Mouse (Mus musculus): ENCODE data around the gene Rnf43. TPM values are rescaled to one million over a fixed set of nuclear protein-coding genes. Genes with fewer than 3 reads are reported as not detected.
A peak's percentile ranks its signal among the peaks of the same experiment; 100 is the strongest.

Gene Rnf43
- polyA plus RNA-seq, 1 experiment: 19.6 TPM

GRCm38 (mm10) chr11:87752307-87752706, 89.8 kb downstream of the Rnf43 start:
- 76% methylated on average over 1 of the region's 1 CpGs for WGBS
- Histone ChIP-seq H3K27ac (ENCODE audit: insufficient read depth, low read depth, low read length) (peak overlapping the region; percentile 90), H3K36me3 (ENCODE audit: control insufficient read depth, insufficient read depth, low read length) (0 out of 2 replicates have a peak, but pooled peaks cover 6% of the 10 kb centered on the region), H3K4me3 (ENCODE audit: low read depth, low read length) (no peak overlapping the region), H3K27me3 (ENCODE audit: control insufficient read depth, insufficient read depth, low read length) (no peaks in the 10 kb centered on the region), H3K4me1 (ENCODE audit: control insufficient read depth, insufficient read depth, insufficient read length, low read length) (peaks cover 2% of the 10 kb centered on the region; the same call in 1 of the 2 replicates)
- no peak for TF ChIP-seq POLR2A (IDR thresholded peaks at IDR 0.05; ENCODE audit: low read depth, low read length)
- TF ChIP-seq CTCF (IDR thresholded peaks at IDR 0.05; ENCODE audit: extremely low read depth, insufficient read length, insufficient replicate concordance, low read depth, low read length): no peak

GRCm38 (mm10) chr11:87753255-87753654, 90.7 kb downstream of the Rnf43 start:
- TF ChIP-seq POLR2A (IDR thresholded peaks at IDR 0.05; ENCODE audit: low read depth, low read length) (no peak), CTCF (IDR thresholded peaks at IDR 0.05; ENCODE audit: extremely low read depth, insufficient read length, insufficient replicate concordance, low read depth, low read length) (no peak)
- Histone ChIP-seq H3K4me3 (ENCODE audit: low read depth, low read length) (peak overlapping the region; percentile 6; the same call in 1 of the 2 replicates), H3K27me3 (ENCODE audit: control insufficient read depth, insufficient read depth, low read length) (no peaks in the 10 kb centered on the region), H3K36me3 (ENCODE audit: control insufficient read depth, insufficient read depth, low read length) (0 out of 2 replicates have a peak, but pooled peaks cover 6% of the 10 kb centered on the region), H3K4me1 (ENCODE audit: control insufficient read depth, insufficient read depth, insufficient read length, low read length) (no peaks in the 10 kb centered on the region; the same call in 1 of the 2 replicates), H3K27ac (ENCODE audit: insufficient read depth, low read depth, low read length) (peak overlapping the region; percentile 80)
- WGBS: 80% methylated on average over 8 of the region's 8 CpGs

GRCm38 (mm10) chr11:87753891-87754501, 91.5 kb downstream of the Rnf43 start:
- TF ChIP-seq CTCF (IDR thresholded peaks at IDR 0.05; ENCODE audit: extremely low read depth, insufficient read length, insufficient replicate concordance, low read depth, low read length): no peak
- TF ChIP-seq POLR2A (IDR thresholded peaks at IDR 0.05; ENCODE audit: low read depth, low read length): no peak

GRCm38 (mm10) chr11:87754603-87755002, 92.1 kb downstream of the Rnf43 start:
- TF ChIP-seq POLR2A (IDR thresholded peaks at IDR 0.05; ENCODE audit: low read depth, low read length): no peak
- TF ChIP-seq CTCF (IDR thresholded peaks at IDR 0.05; ENCODE audit: extremely low read depth, insufficient read length, insufficient replicate concordance, low read depth, low read length): no peak
- 64% methylated on average over 5 of the region's 5 CpGs for WGBS
- Histone ChIP-seq H3K4me3 (ENCODE audit: low read depth, low read length) (peak overlapping the region; percentile 51), H3K36me3 (ENCODE audit: control insufficient read depth, insufficient read depth, low read length) (0 out of 2 replicates have a peak, but pooled peaks cover 6% of the 10 kb centered on the region), H3K27ac (ENCODE audit: insufficient read depth, low read depth, low read length) (peak overlapping the region; percentile 80), H3K27me3 (ENCODE audit: control insufficient read depth, insufficient read depth, low read length) (no peaks in the 10 kb centered on the region), H3K4me1 (ENCODE audit: control insufficient read depth, insufficient read depth, insufficient read length, low read length) (no peaks in the 10 kb centered on the region; the same call in 1 of the 2 replicates)

More at GRCm38 (mm10) chr11:87753891-87754501, 91.5 kb downstream of the Rnf43 start:
- no peaks in the 10 kb centered on the region; the same call in 1 of the 2 replicates for H3K4me1 ChIP-seq (ENCODE audit: control insufficient read depth, insufficient read depth, insufficient read length, low read length)
- peak overlapping the region; percentile 20; the same call in 1 of the 2 replicates for H3K4me3 ChIP-seq (ENCODE audit: low read depth, low read length)
- 0 out of 2 replicates have a peak, but pooled peaks cover 6% of the 10 kb centered on the region for H3K36me3 ChIP-seq (ENCODE audit: control insufficient read depth, insufficient read depth, low read length)
- WGBS: 80% methylated on average over 5 of the region's 5 CpGs
- H3K27ac ChIP-seq (ENCODE audit: insufficient read depth, low read depth, low read length): peak overlapping the region; percentile 80
- no peaks in the 10 kb centered on the region for H3K27me3 ChIP-seq (ENCODE audit: control insufficient read depth, insufficient read depth, low read length)

- peak; percentile 79; the same call in 1 of the 2 replicates for TF ChIP-seq POLR2A (IDR thresholded peaks at IDR 0.05; ENCODE audit: low read depth, low read length)
- no peak for TF ChIP-seq CTCF (IDR thresholded peaks at IDR 0.05; ENCODE audit: extremely low read depth, insufficient read length, insufficient replicate concordance, low read depth, low read length)
- Histone ChIP-seq H3K36me3 (ENCODE audit: control insufficient read depth, insufficient read depth, low read length) (0 out of 2 replicates have a peak, but pooled peaks cover 6% of the 10 kb centered on the region), H3K4me1 (ENCODE audit: control insufficient read depth, insufficient read depth, insufficient read length, low read length) (no peaks in the 10 kb centered on the region), H3K4me3 (ENCODE audit: low read depth, low read length) (peak overlapping the region; percentile 78), H3K27ac (ENCODE audit: insufficient read depth, low read depth, low read length) (peak overlapping the region; percentile 88; the same call in 1 of the 2 replicates), H3K27me3 (ENCODE audit: control insufficient read depth, insufficient read depth, low read length) (peaks cover 7% of the 10 kb centered on the region; the same call in 1 of the 2 replicates)
- WGBS: 68% methylated on average over 17 of the region's 17 CpGs
Observed at GRCm38 (mm10) chr11:87755360-87756017, 93.0 kb downstream of the Rnf43 start.

- peaks cover 14% of the 10 kb centered on the region; the same call in 1 of the 2 replicates for H3K27me3 ChIP-seq (ENCODE audit: control insufficient read depth, insufficient read depth, low read length)
- H3K4me3 ChIP-seq (ENCODE audit: low read depth, low read length): peak overlapping the region; percentile 78
- WGBS: 82% methylated on average over 15 of the region's 15 CpGs
- H3K36me3 ChIP-seq (ENCODE audit: control insufficient read depth, insufficient read depth, low read length): 0 out of 2 replicates have a peak, but pooled peaks cover 6% of the 10 kb centered on the region
- no peaks in the 10 kb centered on the region for H3K4me1 ChIP-seq (ENCODE audit: control insufficient read depth, insufficient read depth, insufficient read length, low read length)
- H3K27ac ChIP-seq (ENCODE audit: insufficient read depth, low read depth, low read length): peak overlapping the region; percentile 88
- no peak for TF ChIP-seq POLR2A (IDR thresholded peaks at IDR 0.05; ENCODE audit: low read depth, low read length)
- TF ChIP-seq CTCF (IDR thresholded peaks at IDR 0.05; ENCODE audit: extremely low read depth, insufficient read length, insufficient replicate concordance, low read depth, low read length): no peak
Observed at GRCm38 (mm10) chr11:87756251-87756820, 93.8 kb downstream of the Rnf43 start.
